Mouse (Mus musculus): ENCODE results near the gene Hsf5. TPM values are rescaled to one million over a fixed set of nuclear protein-coding genes. Genes with fewer than 3 reads are reported as not detected.

Gene Hsf5
- polyA plus RNA-seq (2012; ENCODE audit: insufficient read depth, insufficient read length, missing spikeins) = not detected in 2 replicates

DNA sequence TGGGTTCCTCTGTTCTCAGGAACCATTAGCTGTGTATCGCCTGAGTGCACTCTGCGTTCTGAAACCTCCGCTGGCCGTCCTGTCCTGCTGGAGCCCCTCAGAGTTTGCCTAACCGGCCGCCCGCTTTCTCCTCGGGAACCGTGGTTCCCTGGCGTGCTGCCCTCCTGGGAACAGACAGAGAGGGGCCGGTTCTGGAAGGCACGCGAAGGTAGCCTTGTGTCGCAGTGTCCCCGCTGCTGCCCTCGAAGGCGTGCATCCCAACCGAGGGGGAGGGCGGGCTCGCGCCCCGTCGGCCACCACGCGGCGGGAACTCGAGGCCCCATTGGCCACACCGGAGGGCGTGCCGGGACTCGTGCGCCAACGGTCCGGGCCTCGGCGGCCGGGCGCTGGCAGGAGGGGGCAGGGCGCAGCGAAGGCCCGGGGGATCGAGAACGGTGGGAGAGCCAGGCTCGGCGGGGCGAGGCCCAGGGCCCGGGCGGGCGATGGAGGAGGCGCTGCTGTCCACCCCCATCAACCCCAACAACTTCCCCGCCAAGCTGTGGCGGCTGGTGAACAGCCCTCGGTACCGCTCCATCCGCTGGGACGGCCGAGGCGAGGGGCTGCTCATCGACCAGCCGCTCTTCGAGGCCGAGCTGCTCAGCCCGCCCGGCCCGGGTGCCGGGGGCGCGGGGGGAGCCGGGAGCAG is at the start of gene Hsf5:
Gene Hsf5 (plus strand): TSS at position 375 of the 685 bp plus-strand sequence.
- H3K4me1 ChIP-seq (ENCODE audit: control insufficient read depth, insufficient read depth, insufficient read length, low read length) = no peaks in the 10 kb centered on the region
- H3K27ac ChIP-seq (replicated peaks; ENCODE audit: low read depth, low read length) = no peak within 1 kb of the TSS
- H3K4me3 ChIP-seq (ENCODE audit: insufficient read depth, low read depth, low read length) = no peak within 1 kb of the TSS

DNA sequence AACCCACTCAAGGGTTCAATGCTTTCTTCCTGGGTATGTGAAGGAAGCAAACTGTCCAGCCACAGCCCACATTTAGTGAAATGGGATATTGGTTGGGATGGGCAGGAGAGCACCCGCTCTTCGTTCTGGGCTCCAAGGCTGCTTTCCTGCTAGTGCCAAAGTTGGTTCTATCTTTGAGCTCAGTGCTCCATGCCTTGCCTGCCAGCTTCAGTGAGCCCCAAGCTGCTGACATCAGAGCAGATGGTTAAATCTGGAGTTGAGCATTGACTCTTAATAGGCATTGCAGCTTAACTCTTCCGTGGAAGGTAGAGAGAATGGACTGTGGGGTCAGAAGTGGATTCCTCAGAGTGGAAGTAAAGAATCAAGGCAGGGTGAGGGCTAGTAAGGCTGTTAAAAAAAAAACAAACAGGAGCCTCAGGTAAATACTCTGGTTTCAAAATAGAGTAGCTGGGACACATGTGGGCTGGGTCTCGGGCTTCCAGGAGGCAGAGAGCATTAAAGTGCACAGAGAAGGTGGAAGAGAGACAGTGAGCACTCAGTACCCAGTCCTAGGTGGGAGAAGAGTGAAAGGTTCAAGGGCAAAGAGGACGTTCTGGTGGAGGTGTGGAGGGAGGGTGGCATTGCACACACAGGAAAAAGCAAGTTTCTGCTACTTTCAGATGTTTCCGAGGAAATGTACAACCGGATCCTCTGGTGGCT is 48.6 kb upstream of the Hsf5 start, which contains the start of gene Sept4:
Gene Sept4 (plus strand): TSS at position 649 of the 699 bp plus-strand sequence.
- H3K4me1 ChIP-seq (ENCODE audit: control insufficient read depth, insufficient read depth, insufficient read length, low read length) = peaks cover 41% of the 10 kb centered on the region
- H3K4me3 ChIP-seq (ENCODE audit: insufficient read depth, low read depth, low read length) = no peak within 1 kb of the TSS
- H3K27ac ChIP-seq (replicated peaks; ENCODE audit: low read depth, low read length) = peak within 1 kb of the TSS; percentile 99

DNA sequence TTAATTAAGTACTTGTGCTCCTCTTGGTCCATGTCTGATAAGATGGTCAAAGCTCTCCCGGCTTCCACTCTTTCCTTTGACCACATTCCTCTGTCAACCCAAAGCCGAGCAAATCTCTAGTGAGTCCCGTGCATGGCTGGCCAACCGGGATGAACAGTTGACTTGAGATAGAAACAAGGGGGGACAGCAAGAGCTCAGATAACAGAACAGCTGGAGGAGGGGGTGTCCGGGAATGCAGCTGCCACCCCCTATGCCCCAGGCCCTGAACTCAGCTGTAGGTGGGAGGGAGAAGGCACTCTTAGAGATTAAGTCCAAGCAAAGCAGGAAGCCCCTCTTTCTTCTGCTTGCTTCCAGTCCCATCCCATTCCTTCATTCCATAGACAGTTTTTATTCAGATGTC is 46.2 kb upstream of the Hsf5 start:
- Histone ChIP-seq H3K27ac (replicated peaks; ENCODE audit: low read depth, low read length) (peak overlapping the region; percentile 87), H3K4me1 (ENCODE audit: control insufficient read depth, insufficient read depth, insufficient read length, low read length) (peaks cover 41% of the 10 kb centered on the region), H3K4me3 (ENCODE audit: insufficient read depth, low read depth, low read length) (no peak overlapping the region)

DNA sequence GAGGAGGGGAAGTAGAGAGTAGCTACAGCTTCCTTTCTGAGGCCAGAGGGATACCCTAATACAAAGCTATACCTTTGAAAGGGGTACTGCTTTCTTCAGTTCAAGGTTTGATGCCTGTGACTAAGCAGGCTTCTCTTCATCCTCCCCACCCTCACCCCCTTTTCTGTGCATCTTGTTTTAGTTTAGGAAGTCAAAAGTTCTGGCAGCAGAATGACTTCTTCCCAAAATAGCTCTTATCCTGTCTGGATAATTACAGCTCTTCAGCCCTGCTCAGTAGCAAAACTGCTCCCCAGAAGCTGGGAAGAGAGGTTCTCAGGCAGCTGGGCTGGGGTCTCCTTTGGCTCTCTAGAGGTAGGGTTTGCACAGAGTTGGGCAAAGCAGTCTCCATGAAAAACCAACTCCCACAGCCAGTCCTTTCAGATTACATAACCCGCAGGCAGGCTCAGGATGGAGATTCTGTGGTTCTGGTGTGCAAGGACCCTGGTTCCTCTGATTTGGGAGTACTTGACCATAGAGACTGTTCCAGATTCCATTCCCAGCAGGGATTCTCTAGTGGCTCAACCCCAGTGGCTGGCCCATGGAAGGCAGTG is 45.5 kb upstream of the Hsf5 start:
- Histone ChIP-seq H3K4me1 (ENCODE audit: control insufficient read depth, insufficient read depth, insufficient read length, low read length) (peaks cover 41% of the 10 kb centered on the region), H3K4me3 (ENCODE audit: insufficient read depth, low read depth, low read length) (no peak overlapping the region), H3K27ac (replicated peaks; ENCODE audit: low read depth, low read length) (peak overlapping the region; percentile 78)

DNA sequence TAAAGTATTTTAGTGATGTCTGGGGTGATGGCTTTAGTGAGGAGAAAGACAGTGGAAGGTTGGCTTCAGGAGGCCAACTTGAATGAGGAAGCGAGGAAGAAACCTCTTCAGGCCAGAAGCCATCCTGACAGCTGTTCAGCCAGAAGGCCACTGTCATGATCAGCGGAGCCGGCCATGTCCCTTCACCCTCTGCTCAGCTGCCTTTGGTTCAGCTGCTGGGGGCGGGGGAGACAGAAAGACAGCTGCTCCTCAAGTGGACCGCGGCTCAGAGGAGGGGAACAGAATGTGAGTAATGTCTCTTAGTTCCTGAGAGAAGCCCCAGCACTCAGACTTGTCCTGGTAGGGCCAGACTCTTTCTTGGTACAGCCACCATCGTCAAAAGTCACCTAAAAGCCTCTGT is 43.2 kb upstream of the Hsf5 start:
- no peak overlapping the region for H3K4me3 ChIP-seq (ENCODE audit: insufficient read depth, low read depth, low read length)
- no peak overlapping the region for H3K27ac ChIP-seq (replicated peaks; ENCODE audit: low read depth, low read length)
- peaks cover 30% of the 10 kb centered on the region for H3K4me1 ChIP-seq (ENCODE audit: control insufficient read depth, insufficient read depth, insufficient read length, low read length)

DNA sequence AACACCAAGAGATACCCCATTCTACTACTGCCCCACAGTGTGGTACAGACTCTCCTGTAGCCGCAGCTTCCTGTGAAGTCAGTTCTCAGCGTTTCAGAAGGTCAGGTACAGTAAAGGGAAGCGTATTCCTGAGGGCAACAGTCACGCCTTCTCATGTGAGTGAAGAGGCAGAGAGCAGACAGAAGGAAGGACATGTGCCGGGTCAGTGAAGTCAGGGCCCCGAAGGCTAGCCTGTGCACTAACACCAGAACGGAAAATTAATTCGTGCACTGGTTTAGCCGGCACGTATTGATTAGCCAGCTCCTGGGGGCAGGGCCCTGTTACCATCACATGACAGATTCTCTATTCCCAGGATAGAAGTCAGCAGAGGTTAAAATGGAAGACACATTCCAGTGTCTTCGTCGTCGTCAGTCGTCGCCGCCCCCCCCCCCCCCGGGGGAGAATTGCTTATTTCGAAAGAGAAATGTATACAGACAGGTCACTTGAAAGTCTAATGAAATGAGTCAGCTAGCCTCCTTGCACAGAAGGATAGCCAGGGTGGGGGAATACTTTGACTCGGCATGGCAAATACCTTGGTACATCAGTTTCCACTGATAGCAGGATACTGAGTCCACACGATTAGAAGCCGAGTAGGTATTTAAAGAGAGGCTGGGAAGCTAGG is 42.3 kb upstream of the Hsf5 start:
- Histone ChIP-seq H3K4me1 (ENCODE audit: control insufficient read depth, insufficient read depth, insufficient read length, low read length) (peaks cover 25% of the 10 kb centered on the region), H3K27ac (replicated peaks; ENCODE audit: low read depth, low read length) (no peak overlapping the region), H3K4me3 (ENCODE audit: insufficient read depth, low read depth, low read length) (no peak overlapping the region)

DNA sequence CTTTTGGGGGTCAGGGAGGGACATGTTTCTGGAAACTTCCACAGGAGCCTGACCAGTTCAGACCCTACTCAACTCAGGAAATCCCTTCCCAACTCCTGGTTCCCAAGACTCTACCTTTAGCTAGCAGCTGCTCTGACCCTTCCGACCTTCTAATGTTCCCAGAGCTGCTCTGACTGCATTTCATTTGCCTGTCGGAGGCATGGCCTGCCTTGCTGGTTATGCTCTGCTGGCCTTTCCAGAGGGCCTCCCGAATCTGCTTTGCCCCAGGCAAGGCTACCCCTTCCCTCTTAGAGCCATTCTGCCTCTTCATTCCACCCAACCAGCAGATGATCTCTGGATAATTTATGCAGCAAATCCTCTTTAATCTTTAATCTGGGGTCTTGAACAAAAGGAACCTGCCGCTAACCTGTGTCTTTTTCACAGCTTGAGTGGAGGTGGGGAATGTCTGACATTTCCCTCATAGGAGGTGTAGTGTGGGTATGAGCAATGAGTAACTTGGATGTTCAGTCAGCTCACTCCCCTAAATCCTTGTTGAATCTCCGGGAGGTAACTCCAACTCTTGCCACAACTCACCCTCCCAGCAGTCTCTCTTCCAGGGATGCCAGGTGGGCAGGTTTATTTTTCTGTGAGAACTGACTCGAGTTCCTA is 39.2 kb upstream of the Hsf5 start:
- H3K27ac ChIP-seq (replicated peaks; ENCODE audit: low read depth, low read length) = peak overlapping the region; percentile 44
- H3K4me3 ChIP-seq (ENCODE audit: insufficient read depth, low read depth, low read length) = peak overlapping the region; percentile 42
- H3K4me1 ChIP-seq (ENCODE audit: control insufficient read depth, insufficient read depth, insufficient read length, low read length) = peaks cover 15% of the 10 kb centered on the region

DNA sequence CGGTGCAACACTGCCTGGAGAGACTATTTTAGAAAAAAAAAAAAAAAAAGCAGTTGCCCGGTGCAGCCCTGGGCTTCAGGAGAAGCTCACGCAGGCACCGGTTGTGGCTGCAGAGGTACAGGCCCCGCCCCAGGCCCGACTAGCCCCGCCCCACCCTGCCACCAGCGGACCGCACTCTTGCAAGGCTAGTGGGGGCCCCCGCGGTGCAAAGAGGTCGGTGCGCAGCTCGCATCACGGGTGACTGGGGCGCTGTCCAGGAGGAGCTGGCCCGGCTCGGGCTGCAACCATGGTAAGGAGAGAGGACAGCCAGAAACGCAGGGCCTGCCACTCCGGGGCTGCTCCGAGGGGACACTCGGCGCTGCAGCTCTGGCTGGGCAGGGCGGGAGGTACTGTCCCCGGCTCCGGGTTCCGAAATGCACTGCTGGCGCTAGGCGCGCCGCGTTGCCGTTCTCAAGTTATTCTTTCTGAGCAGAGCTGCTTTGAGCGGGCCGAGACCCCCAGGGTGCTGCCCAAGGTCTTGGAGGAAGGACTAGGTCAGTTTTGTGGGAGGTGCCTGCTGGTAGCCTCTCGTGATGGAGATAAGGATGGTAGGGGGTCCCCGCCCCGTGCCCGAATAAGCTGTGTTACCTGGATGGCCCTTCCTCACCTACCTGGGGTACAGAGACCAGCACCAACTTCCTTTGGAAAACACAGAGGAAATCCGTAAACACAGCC is 38.6 kb upstream of the Hsf5 start:
- H3K4me3 ChIP-seq (ENCODE audit: insufficient read depth, low read depth, low read length) = peak overlapping the region; percentile 83
- peak overlapping the region; percentile 88 for H3K27ac ChIP-seq (replicated peaks; ENCODE audit: low read depth, low read length)
- peaks cover 15% of the 10 kb centered on the region for H3K4me1 ChIP-seq (ENCODE audit: control insufficient read depth, insufficient read depth, insufficient read length, low read length)

DNA sequence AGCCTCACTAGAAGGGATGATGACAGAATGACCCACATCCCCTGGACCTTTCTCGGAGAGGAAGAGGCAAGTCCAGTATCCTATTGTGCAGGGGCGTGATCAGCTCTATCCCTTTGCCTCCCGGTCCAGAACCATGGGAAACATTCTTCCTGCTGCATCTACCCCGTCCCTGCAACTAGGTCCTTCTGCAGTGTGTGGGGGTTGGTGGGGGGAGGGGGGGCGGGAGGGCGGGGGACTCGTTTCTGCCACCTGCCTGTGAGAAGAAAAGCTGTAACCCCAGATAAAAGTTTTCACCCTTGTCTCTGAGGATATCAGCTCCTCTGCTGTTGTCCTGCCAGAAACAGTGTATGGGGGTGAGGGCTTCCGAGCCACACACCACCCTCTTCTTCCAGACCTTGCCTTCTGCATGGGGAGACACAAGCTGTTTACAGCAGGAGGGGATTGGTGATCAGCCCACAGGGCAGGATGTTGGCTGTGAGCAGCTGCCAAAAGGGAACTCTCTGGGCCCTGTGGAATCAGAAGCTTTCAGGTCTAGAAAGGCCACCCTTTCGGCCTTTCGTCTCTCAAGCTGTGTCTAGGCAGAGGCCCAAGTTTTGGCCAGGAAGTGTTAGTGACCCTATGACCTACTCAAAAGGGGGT is 37.9 kb upstream of the Hsf5 start:
- H3K4me3 ChIP-seq (ENCODE audit: insufficient read depth, low read depth, low read length) = peak overlapping the region; percentile 83
- peak overlapping the region; percentile 88 for H3K27ac ChIP-seq (replicated peaks; ENCODE audit: low read depth, low read length)
- H3K4me1 ChIP-seq (ENCODE audit: control insufficient read depth, insufficient read depth, insufficient read length, low read length) = peaks cover 20% of the 10 kb centered on the region

DNA sequence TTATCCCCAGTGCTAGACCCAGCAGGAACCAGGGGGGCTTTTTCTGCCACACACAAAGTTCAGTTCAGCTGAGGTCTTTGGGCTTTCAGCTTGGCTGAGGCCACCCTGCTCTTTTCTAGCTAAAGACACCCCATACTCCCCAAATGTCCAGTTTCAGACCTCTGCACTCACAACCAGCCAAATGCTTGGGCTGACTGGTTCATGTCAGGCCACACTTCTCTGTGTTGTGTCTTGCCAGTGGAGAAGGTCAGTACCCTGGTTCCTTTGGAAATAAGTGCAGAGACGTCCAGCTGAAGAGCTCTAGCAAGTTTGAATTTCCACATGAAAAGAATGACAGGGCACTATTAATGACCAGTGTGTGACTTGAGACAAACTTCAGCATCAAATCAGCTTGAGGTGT is 37.3 kb upstream of the Hsf5 start:
- Histone ChIP-seq H3K4me3 (ENCODE audit: insufficient read depth, low read depth, low read length) (peak overlapping the region; percentile 83), H3K27ac (replicated peaks; ENCODE audit: low read depth, low read length) (peak overlapping the region; percentile 84), H3K4me1 (ENCODE audit: control insufficient read depth, insufficient read depth, insufficient read length, low read length) (peaks cover 26% of the 10 kb centered on the region)

DNA sequence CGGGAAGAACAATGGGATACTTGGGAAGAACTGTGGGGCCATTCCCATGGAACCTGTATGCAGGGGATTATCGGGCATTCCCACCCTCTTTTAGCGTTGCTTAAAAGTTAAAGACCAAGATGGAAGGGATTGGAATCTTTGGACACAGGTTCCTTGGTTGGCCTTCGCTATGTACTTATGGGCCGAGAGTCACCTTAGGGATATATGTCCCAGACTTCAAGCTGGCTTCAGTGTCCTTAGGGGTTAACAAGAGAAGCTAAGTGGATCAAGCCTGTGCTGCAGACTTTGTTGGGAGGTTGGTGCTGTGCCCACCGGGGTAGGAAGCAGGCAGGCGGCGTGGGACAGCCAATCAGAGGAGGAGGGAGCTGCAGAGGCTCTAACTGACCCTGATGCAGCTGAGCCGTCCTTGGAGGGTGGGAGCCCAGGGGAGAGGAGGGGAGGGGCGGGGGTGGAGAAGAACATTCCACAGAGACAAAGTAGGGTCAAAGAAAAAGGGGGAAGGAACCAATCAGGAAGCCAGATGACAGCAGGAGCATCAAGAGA is 36.4 kb upstream of the Hsf5 start:
- Histone ChIP-seq H3K27ac (replicated peaks; ENCODE audit: low read depth, low read length) (peak overlapping the region; percentile 84), H3K4me1 (ENCODE audit: control insufficient read depth, insufficient read depth, insufficient read length, low read length) (peaks cover 30% of the 10 kb centered on the region), H3K4me3 (ENCODE audit: insufficient read depth, low read depth, low read length) (peak overlapping the region; percentile 83)

DNA sequence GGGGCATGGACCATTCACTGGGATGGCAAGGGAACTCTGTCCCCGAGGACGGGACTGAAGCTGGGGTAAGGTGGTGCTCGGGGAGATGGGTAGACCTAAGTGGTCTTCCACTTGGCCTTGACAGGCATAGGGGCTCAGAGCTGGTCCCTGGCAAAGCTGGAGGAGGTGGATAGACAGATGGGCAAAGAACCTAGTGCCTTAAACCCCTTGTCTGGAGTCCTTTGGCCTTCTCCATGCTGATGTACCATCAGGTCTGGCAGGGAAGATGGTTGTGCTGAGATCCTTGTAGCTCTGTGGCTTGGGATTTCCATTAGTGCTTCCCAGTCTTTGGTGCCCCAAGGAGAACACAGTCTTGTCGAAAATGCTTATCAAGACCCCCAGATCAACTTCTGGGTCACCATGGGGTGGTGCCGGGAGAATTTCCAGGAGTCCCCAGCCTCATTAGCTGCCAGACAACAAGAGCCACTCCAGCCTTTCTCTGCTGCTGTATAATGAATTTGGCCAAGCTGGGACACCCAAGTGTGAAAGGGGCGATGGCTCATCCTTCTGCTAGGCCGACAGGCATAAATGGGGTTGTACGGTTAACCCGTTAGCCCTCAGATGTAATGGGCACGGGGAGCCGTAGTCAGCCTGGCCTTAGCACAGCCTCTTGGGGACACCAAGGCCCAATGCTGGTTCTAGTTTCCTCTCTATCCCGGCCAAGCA is 35.7 kb upstream of the Hsf5 start:
- Histone ChIP-seq H3K4me3 (ENCODE audit: insufficient read depth, low read depth, low read length) (peak overlapping the region; percentile 83), H3K4me1 (ENCODE audit: control insufficient read depth, insufficient read depth, insufficient read length, low read length) (peaks cover 30% of the 10 kb centered on the region), H3K27ac (replicated peaks; ENCODE audit: low read depth, low read length) (peak overlapping the region; percentile 39; the same call in 1 of the 2 replicates)

Data from brown adipose tissue, adult 24 weeks (tissue).